ENCODE assay signal across 8 mouse cellular contexts in the genomic region with DNA sequence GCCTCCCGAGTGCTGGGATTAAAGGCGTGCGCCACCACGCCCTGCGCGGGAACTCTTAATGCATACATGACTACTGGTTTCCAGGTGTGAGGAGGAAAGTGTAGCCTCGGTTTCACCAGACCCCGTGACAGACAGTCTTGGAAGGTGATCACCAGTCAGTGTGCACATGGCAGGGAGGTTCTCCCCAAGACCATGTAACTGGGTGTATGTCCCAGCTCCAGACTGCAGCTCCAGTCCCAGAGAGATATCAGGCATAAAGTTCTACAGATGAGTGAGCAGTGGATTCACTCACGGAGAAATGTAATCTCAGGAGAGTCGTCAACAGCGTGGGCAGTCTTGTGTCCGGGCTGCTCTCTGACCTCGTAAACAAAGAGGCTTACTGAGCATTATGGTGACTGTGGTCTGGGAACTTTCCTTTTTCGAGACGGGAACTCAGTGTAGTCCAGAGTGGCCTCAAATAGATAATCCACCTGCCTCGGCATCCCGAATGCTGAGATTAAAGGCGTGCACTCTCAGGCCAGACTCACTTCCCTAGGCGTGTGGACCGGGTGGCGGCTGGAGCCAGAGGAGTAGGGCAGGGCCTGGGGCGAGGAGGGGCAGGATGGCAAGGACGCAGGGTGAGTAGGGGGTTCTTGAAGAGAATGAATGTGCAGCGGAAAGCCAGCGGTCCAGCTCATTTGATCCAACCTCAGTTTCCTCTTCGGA. TPM values are rescaled to one million over a fixed set of nuclear protein-coding genes. Genes with fewer than 3 reads are reported as not detected.
DNase-seq lines count a peak whose midpoint lies in the region; ATAC-seq and TF ChIP-seq lines count a peak whose summit lies in the region.
"Had no signal": no experiment of that assay in that cellular context is flagged by ENCODE, and none has a peak within 500 bp of the region (broad histone marks: within the 10 kb centered on the region; RNA-seq: fewer than 3 reads in every experiment).

No protein-coding gene starts in this region.

- 21% methylated on average over 26 of the region's 26 CpGs for WGBS in spleen, adult 2 months
- 24% methylated on average over 26 of the region's 26 CpGs for WGBS in embryonic facial prominence, embryonic 14.5 days
- 23% methylated on average over 26 of the region's 26 CpGs for WGBS in intestine, embryonic 16.5 days
- WGBS in neural tube, embryonic 12.5 days, result 24% methylated on average over 26 of the region's 26 CpGs

- peak overlapping the region; percentile 68 for H3K4me3 ChIP-seq in spleen, adult 2 months (ENCODE audit: extremely low read depth, insufficient read depth, insufficient read length)
- H3K4me3 ChIP-seq in embryonic facial prominence, embryonic 14.5 days (ENCODE audit: low read depth, low read length), result peak overlapping the region; percentile 77
- peak overlapping the region; percentile 71 for H3K4me3 ChIP-seq in intestine, embryonic 16.5 days (ENCODE audit: low read length)
- peak overlapping the region; percentile 85 for H3K4me3 ChIP-seq in neural tube, embryonic 12.5 days

- no peak for TF ChIP-seq CTCF in spleen, adult 2 months (IDR thresholded peaks at IDR 0.05; ENCODE audit: extremely low read depth, insufficient read depth, insufficient read length, insufficient replicate concordance)

- H3K27me3 ChIP-seq in spleen, adult 2 months (ENCODE audit: control insufficient read depth, insufficient read depth, low read length), result no peaks in the 10 kb centered on the region
- no peaks in the 10 kb centered on the region for H3K27me3 ChIP-seq in embryonic facial prominence, embryonic 14.5 days (replicated peaks; ENCODE audit: control insufficient read depth, insufficient read depth, low read length)
- H3K27me3 ChIP-seq in intestine, embryonic 16.5 days (replicated peaks; ENCODE audit: control insufficient read depth, insufficient read depth, low read length), result no peaks in the 10 kb centered on the region
- H3K27me3 ChIP-seq in neural tube, embryonic 12.5 days (replicated peaks), result no peaks in the 10 kb centered on the region

- peak overlapping the region; percentile 68 for H3K27ac ChIP-seq in spleen, adult 2 months (ENCODE audit: insufficient read depth, low read length)
- H3K27ac ChIP-seq in embryonic facial prominence, embryonic 14.5 days (replicated peaks; ENCODE audit: low read depth, low read length), result peak overlapping the region; percentile 80
- peak overlapping the region; percentile 97 for H3K27ac ChIP-seq in intestine, embryonic 16.5 days (ENCODE audit: low read length)
- peak overlapping the region; percentile 91 for H3K27ac ChIP-seq in neural tube, embryonic 12.5 days

- H3K36me3 ChIP-seq in spleen, adult 2 months (ENCODE audit: control insufficient read depth, insufficient read depth, low read length), result peaks cover 6% of the 10 kb centered on the region
- H3K36me3 ChIP-seq in embryonic facial prominence, embryonic 14.5 days (ENCODE audit: control insufficient read depth, insufficient read depth, low read length), result peaks cover 32% of the 10 kb centered on the region
- H3K36me3 ChIP-seq in intestine, embryonic 16.5 days (ENCODE audit: control insufficient read depth, insufficient read depth, low read length), result 0 out of 2 replicates have a peak, but pooled peaks cover 4% of the 10 kb centered on the region
- H3K36me3 ChIP-seq in neural tube, embryonic 12.5 days, result peaks cover 27% of the 10 kb centered on the region

- H3K4me2 ChIP-seq in embryonic facial prominence, embryonic 14.5 days (ENCODE audit: low read depth, low read length), result peak overlapping the region; percentile 73
- H3K4me2 ChIP-seq in intestine, embryonic 16.5 days (ENCODE audit: low read depth, low read length), result peak overlapping the region; percentile 92
- peak overlapping the region; percentile 75 for H3K4me2 ChIP-seq in neural tube, embryonic 12.5 days (replicated peaks)

- no peak for TF ChIP-seq POLR2A in spleen, adult 2 months (IDR thresholded peaks at IDR 0.05; ENCODE audit: low read depth, low read length)

- no peak for DNase-seq in spleen, adult 2 months (ENCODE audit: low read depth in 1 of 2, low spot score in 2 of 2)
- DNase-seq in spleen, postnatal 36 days (ENCODE audit: low spot score in 2 of 2), result no peak
- DNase-seq in embryonic facial prominence, embryonic 14.5 days (ENCODE audit: low spot score), result no peak
- no peak for DNase-seq in gastrocnemius, postnatal 4 days (ENCODE audit: low spot score in 2 of 2)
- no peak for DNase-seq in layer of hippocampus, postnatal 14 days (ENCODE audit: low spot score in 2 of 2)

- H3K4me1 ChIP-seq in spleen, adult 2 months (ENCODE audit: control insufficient read depth, insufficient read depth, insufficient read length), result peaks cover 9% of the 10 kb centered on the region; the same call in 1 of the 2 replicates
- no peaks in the 10 kb centered on the region for H3K4me1 ChIP-seq in embryonic facial prominence, embryonic 14.5 days (ENCODE audit: control insufficient read depth, insufficient read depth, low read length)
- peaks cover 14% of the 10 kb centered on the region for H3K4me1 ChIP-seq in intestine, embryonic 16.5 days (ENCODE audit: control insufficient read depth, insufficient read depth, low read length)
- peaks cover 17% of the 10 kb centered on the region for H3K4me1 ChIP-seq in neural tube, embryonic 12.5 days

- ATAC-seq in embryonic facial prominence, embryonic 14.5 days (ENCODE audit: low read depth), result peak; percentile 48
- peak; percentile 70 for ATAC-seq in intestine, embryonic 16.5 days
- ATAC-seq in neural tube, embryonic 12.5 days (ENCODE audit: low FRiP score, low read depth), result peak; percentile 74

- H3K9me3 ChIP-seq in embryonic facial prominence, embryonic 14.5 days (ENCODE audit: control insufficient read depth, low read length), result no peaks in the 10 kb centered on the region
- H3K9me3 ChIP-seq in intestine, embryonic 16.5 days (ENCODE audit: control insufficient read depth, low read length), result no peaks in the 10 kb centered on the region
- H3K9me3 ChIP-seq in neural tube, embryonic 12.5 days, result no peaks in the 10 kb centered on the region

- H3K9ac ChIP-seq in embryonic facial prominence, embryonic 14.5 days (ENCODE audit: low read depth, low read length), result peak overlapping the region; percentile 71
- peak overlapping the region; percentile 86 for H3K9ac ChIP-seq in intestine, embryonic 16.5 days (ENCODE audit: low read depth, low read length)
- peak overlapping the region; percentile 75 for H3K9ac ChIP-seq in neural tube, embryonic 12.5 days

RNA-seq across cellular contexts. Expression of gene Rps21, which starts 0.7 kb away (rescaled TPM):
- 2,793 and 4,124 TPM in 2 replicates for polyA plus RNA-seq in spleen, adult 2 months (2012; rRNA removed)
- 689 and 787 TPM in 2 replicates for polyA plus RNA-seq in embryonic facial prominence, embryonic 14.5 days (2014; fragmentation: Nextera tagmentation; extraction: Ambion mirVana)
- polyA plus RNA-seq in intestine, embryonic 16.5 days (2015; fragmentation: Nextera tagmentation; extraction: Ambion mirVana), result 471 and 487 TPM in 2 replicates
- 430 and 468 TPM in 2 replicates for polyA plus RNA-seq in neural tube, embryonic 12.5 days (2016; fragmentation: Nextera tagmentation; extraction: Ambion mirVana)
- 100 to 1,000 TPM; 786 to 791 TPM for total RNA-seq in gastrocnemius, postnatal 4 days (2021)
- total RNA-seq in layer of hippocampus, postnatal 14 days (2021), result 100 to 1,000 TPM; 571 to 582 TPM

RNA-seq across cellular contexts. Expression of gene Cables2, which starts 16.8 kb away (rescaled TPM):
- polyA plus RNA-seq in spleen, adult 2 months (2012; rRNA removed), result 40.9 and 56.9 TPM in 2 replicates
- polyA plus RNA-seq in embryonic facial prominence, embryonic 14.5 days (2014; fragmentation: Nextera tagmentation; extraction: Ambion mirVana), result 16.5 and 17.4 TPM in 2 replicates
- 2.8 and 4.8 TPM in 2 replicates for polyA plus RNA-seq in intestine, embryonic 16.5 days (2015; fragmentation: Nextera tagmentation; extraction: Ambion mirVana)
- 26.3 and 28.7 TPM in 2 replicates for polyA plus RNA-seq in neural tube, embryonic 12.5 days (2016; fragmentation: Nextera tagmentation; extraction: Ambion mirVana)
- total RNA-seq in gastrocnemius, postnatal 4 days (2021), result 10 to 100 TPM; 13.4 to 14.6 TPM
- total RNA-seq in layer of hippocampus, postnatal 14 days (2021), result 10 to 100 TPM; 40.2 to 43.6 TPM

RNA-seq across cellular contexts. Expression of gene Lama5, which starts 30.8 kb away (rescaled TPM):
- 8.4 and 12.2 TPM in 2 replicates for polyA plus RNA-seq in spleen, adult 2 months (2012; rRNA removed)
- 25.2 and 28.2 TPM in 2 replicates for polyA plus RNA-seq in embryonic facial prominence, embryonic 14.5 days (2014; fragmentation: Nextera tagmentation; extraction: Ambion mirVana)
- 26.7 and 29.7 TPM in 2 replicates for polyA plus RNA-seq in intestine, embryonic 16.5 days (2015; fragmentation: Nextera tagmentation; extraction: Ambion mirVana)
- polyA plus RNA-seq in neural tube, embryonic 12.5 days (2016; fragmentation: Nextera tagmentation; extraction: Ambion mirVana), result 2.8 and 2.9 TPM in 2 replicates
- total RNA-seq in gastrocnemius, postnatal 4 days (2021), result 10 to 100 TPM; 32.3 to 42.7 TPM
- 10 to 100 TPM in 1 of 2 experiments, 1 to 10 TPM in 1; 7.3 to 10.7 TPM for total RNA-seq in layer of hippocampus, postnatal 14 days (2021)

RNA-seq across cellular contexts. Expression of gene Rbbp8nl, which starts 33.2 kb away (rescaled TPM):
- polyA plus RNA-seq in spleen, adult 2 months (2012; rRNA removed), result not detected in 2 replicates
- 0.81 and 0.84 TPM in 2 replicates for polyA plus RNA-seq in embryonic facial prominence, embryonic 14.5 days (2014; fragmentation: Nextera tagmentation; extraction: Ambion mirVana)
- 2.5 TPM in 2 replicates for polyA plus RNA-seq in intestine, embryonic 16.5 days (2015; fragmentation: Nextera tagmentation; extraction: Ambion mirVana)
- 0.13 TPM in 1 of 2 replicates, not detected in the other for polyA plus RNA-seq in neural tube, embryonic 12.5 days (2016; fragmentation: Nextera tagmentation; extraction: Ambion mirVana)
- not detected for total RNA-seq in gastrocnemius, postnatal 4 days (2021)
- total RNA-seq in layer of hippocampus, postnatal 14 days (2021), result not detected
- total RNA-seq: left cerebral cortex, postnatal 25 days had no signal
